Mouse (Mus musculus) hindbrain, postnatal 0 days (tissue): Measurements from ENCODE around the gene Kcnj8. TPM values are rescaled to one million over a fixed set of nuclear protein-coding genes. Genes with fewer than 3 reads are reported as not detected.

ENCODE experiments used
- ATAC-seq: fragments of 200-750 bp; cut with Nextera tagmentation; 2 replicates; pipeline ENCODE4 v1.8.0; 2017; ENCODE audit warnings: mild to moderate bottlenecking, moderate TSS enrichment, moderate library complexity
- DNase-seq: peaks from one replicate; pipeline ENCODE4 v3.0.0-alpha.2; 2015; ENCODE audit warnings: low spot score
- H3K27ac ChIP-seq: fragments of 300-500 bp; sonication (generic); 2 replicates; pipeline ENCODE4 v1.5.1; 2014; ENCODE audit warnings: mild to moderate bottlenecking
- H3K27me3 ChIP-seq: fragments of 300-500 bp; sonication (generic); 2 replicates; pipeline ENCODE4 v1.6.1; 2014; ENCODE audit warnings: low read length, mixed read lengths; ENCODE audit not compliant: insufficient read depth
- H3K36me3 ChIP-seq: fragments of 300-500 bp; sonication (generic); 2 replicates; pipeline ENCODE4 v1.6.1; 2014; ENCODE audit warnings: low read length, mixed read lengths; ENCODE audit not compliant: insufficient read depth
- H3K4me1 ChIP-seq: fragments of 300-500 bp; sonication (generic); 2 replicates; pipeline ENCODE4 v1.6.1; 2014; ENCODE audit warnings: antibody characterized with exemption, low read length, mixed read lengths; ENCODE audit not compliant: insufficient read depth
- H3K4me2 ChIP-seq: fragments of 300-500 bp; sonication (generic); 2 replicates; pipeline ENCODE4 v1.6.1; 2014; ENCODE audit warnings: low read depth, mild to moderate bottlenecking, low read length, moderate library complexity, mixed read lengths
- H3K4me3 ChIP-seq: fragments of 300-500 bp; sonication (generic); 2 replicates; pipeline ENCODE4 v1.5.1; 2014; ENCODE audit warnings: low read length
- H3K9ac ChIP-seq: fragments of 300-500 bp; sonication (generic); replicated peaks from 2 replicates; pipeline ENCODE4 v1.6.1; 2014; ENCODE audit warnings: mild to moderate bottlenecking, low read length, moderate library complexity, mixed read lengths
- H3K9me3 ChIP-seq: fragments of 300-500 bp; sonication (generic); 2 replicates; pipeline ENCODE4 v1.6.1; 2016; ENCODE audit warnings: low read length, mixed read lengths
- CTCF ChIP-seq: IDR thresholded peaks from 2 replicates; pipeline ENCODE4 v1.5.1; 2016; ENCODE audit warnings: antibody characterized with exemption, control low read depth, low read depth
- whole genome bisulfite sequencing: fragments of 180-500 bp; shearing (Covaris S2); extraction: QIAGEN DNeasy Blood & Tissue Kit; methylation state at CpG from one replicate; pipeline ENCODE4 v1.1.7; 2014; 5-methylcytosine and 5-hydroxymethylcytosine counted together
- polyA plus RNA-seq: library from polyadenylated mRNA; unstranded; fragments of >200 nt; fragmentation: Nextera tagmentation; extraction: Ambion mirVana; gene quantifications from 2 replicates; pipeline ENCODE4 v1.2.1, GENCODE M21; 2015
- total RNA-seq: library from RNA; depleted of rRNA; stranded (reverse); fragments of >200 nt; gene quantifications from 2 replicates; pipeline ENCODE4 v1.2.3, GENCODE M21; 2014; rRNA removed

Kcnj8 gene
- total RNA-seq (10.1 and 13.7 TPM in 2 replicates), polyA plus RNA-seq (7.7 and 8.8 TPM in 2 replicates)

DNA sequence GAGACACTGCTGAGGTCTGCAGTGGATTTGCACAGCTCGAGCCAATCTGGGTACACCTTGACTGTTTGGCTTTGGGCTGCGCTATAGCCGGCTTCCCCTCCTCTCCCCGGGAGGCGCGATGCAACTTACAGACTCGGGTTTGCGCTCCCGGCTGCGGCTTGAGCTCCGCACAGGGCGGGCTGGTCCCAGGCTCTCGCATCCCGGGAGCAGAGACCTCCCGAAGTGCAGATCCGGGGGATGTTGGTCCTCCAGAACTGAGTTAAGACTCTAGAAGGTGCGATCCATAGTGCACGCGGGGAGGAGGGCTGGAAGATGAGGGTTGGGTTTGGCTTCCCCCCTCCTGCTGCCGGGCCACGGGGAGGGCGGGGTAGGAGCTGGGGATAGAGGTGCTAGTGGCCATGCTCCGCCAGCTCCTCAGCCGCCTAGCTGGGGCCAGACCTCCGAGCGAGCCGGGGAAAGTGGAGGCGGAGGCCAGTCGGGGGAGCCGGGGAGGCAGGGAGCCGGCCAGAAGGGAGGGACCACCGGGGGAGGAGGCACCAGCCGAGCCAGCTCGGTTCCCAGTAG lies at the start of gene Kcnj8:
Gene Kcnj8, minus strand, starts transcription at position 560 of the 564 bp plus-strand sequence.
- Histone ChIP-seq H3K27me3 (peaks cover 5% of the 10 kb centered on the region; the same call in 1 of the 2 replicates), H3K4me1 (no peaks in the 10 kb centered on the region), H3K27ac (no peak within 1 kb of the TSS), H3K36me3 (no peaks in the 10 kb centered on the region), H3K4me3 (peak within 1 kb of the TSS; percentile 46), H3K9ac (no peak within 1 kb of the TSS; the same call in 1 of the 2 replicates), H3K9me3 (no peaks in the 10 kb centered on the region), H3K4me2 (peak within 1 kb of the TSS; percentile 91)
- ATAC-seq (peak; percentile 85), DNase-seq (peak; percentile 32)
- no peak for TF ChIP-seq CTCF
- under 1% methylated on average over 34 of the region's 34 CpGs for WGBS

DNA sequence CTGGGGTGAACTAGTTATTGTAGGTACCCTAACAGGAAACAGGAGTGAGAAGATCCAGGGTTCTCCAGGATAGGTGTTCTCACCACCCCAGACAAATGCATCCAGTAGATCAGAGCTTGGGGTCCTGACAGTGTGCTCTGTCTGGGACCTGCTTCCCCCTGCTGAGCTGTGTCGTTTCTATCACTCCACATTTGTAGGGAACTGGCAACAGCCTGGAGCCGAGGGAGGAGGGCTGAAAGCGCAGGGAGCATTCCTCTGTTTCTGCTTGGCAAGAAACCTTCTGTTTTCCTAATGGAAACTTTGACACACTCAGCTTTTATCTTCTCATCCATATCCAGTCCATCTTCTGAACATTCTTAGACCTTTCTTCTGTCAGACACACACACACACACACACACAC lies 45.2 kb upstream of the Kcnj8 start:
- Histone ChIP-seq H3K4me3 (no peak overlapping the region), H3K9me3 (no peaks in the 10 kb centered on the region), H3K36me3 (no peaks in the 10 kb centered on the region), H3K9ac (no peak overlapping the region), H3K4me1 (no peaks in the 10 kb centered on the region), H3K27ac (no peak overlapping the region), H3K27me3 (no peaks in the 10 kb centered on the region), H3K4me2 (no peak overlapping the region)
- 38% methylated on average over 3 of the region's 3 CpGs for WGBS
- ATAC-seq: no peak
- TF ChIP-seq CTCF: no peak
- no peak for DNase-seq

DNA sequence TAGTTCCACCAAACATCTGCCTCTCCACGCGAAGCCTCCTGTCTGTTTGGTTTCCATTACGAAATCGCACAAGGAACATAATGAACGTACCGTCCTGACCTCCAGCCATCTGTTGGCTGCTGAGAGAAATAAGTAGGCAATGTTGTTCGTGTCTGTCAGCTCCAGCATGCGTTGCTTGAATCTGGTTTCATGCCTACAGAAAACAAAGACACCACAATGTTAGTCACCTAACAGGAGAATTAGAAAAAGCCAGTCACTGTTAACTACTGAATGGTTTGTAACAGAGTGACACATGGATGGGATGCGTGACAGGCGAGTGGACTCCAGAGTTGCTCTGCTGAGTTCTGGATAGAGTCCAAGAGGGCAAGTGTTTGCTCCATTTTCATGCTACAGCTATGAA lies 42.9 kb upstream of the Kcnj8 start:
- Histone ChIP-seq H3K4me1 (no peaks in the 10 kb centered on the region), H3K4me2 (no peak overlapping the region), H3K9me3 (no peaks in the 10 kb centered on the region), H3K27me3 (no peaks in the 10 kb centered on the region), H3K9ac (no peak overlapping the region), H3K36me3 (no peaks in the 10 kb centered on the region), H3K27ac (peak overlapping the region; percentile 32; the same call in 1 of the 2 replicates), H3K4me3 (no peak overlapping the region)
- WGBS: 50% methylated on average over 10 of the region's 10 CpGs
- ATAC-seq: peak; percentile 62
- no peak for TF ChIP-seq CTCF
- peak; percentile 60 for DNase-seq

DNA sequence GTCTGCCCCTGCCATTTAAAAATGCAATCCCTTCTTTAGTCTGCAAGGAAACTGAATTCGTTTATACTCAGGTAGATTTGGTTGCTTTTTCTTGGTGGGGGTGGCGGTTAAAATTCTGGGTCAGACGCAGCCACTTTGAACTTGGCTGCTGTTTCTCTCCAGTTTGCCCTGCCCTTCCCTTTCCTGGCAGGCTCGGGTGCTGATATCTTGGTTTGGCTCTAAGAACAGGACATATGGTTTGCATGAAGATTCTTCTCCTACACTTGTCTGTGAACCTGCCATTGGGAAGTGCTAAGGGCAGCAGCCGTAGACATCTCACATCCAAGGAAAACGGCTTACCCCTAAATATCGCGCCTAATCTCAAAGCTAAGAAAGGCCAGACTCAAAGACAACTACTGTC lies 41.0 kb upstream of the Kcnj8 start:
- no peak for TF ChIP-seq CTCF
- Histone ChIP-seq H3K4me3 (no peak overlapping the region), H3K9me3 (no peaks in the 10 kb centered on the region), H3K9ac (no peak overlapping the region), H3K27me3 (no peaks in the 10 kb centered on the region), H3K4me1 (no peaks in the 10 kb centered on the region), H3K4me2 (no peak overlapping the region), H3K27ac (no peak overlapping the region), H3K36me3 (no peaks in the 10 kb centered on the region)
- no peak for DNase-seq
- 84% methylated on average over 8 of the region's 8 CpGs for WGBS
- no peak for ATAC-seq

DNA sequence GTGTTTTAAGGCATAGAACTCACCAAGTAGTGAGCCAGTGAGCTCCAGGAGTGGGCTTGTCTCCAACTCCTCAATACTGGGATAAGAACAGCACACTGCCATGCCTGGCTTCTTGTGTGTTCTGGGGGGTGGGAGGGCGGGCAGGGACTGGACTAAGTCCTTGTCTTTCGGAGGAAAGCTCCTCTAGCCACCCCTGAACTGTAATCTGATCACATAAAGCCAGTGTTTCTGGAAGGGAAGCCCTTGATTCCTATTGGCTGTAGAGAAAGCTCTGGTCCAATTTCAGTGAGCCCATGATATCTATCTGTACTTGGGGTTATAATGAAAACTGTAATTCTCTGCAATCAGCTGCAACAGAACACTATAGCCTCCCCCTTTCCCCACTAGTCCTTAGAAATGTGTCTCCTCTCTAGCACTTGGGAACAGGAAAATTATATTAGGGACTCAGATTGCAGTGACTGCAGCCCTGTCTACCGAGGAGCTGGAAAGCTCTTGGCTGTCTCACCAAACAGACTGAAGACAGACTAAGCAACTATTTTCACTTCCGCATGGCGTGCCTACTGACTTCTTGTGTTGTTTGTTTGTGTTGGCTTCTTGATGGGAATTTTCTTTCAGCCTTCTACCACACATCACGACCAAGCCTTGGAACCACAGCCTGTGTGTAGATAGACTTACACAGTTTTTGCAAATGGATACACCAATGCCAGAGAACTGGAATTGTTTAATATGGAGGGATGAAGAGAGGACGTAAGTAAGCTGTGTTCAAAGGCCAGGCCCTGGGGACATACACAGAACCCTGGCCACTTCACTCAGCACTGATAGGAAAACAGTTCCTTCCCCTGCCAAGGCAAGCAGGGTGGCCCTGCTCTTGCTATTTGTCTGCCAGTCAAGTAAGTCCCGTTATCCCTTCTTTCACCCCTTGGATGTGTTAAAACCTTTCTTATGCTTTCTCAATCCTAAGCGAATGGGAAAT lies 38.3 kb upstream of the Kcnj8 start:
- Histone ChIP-seq H3K9ac (no peak overlapping the region), H3K4me3 (no peak overlapping the region), H3K27ac (no peak overlapping the region), H3K27me3 (no peaks in the 10 kb centered on the region), H3K4me2 (no peak overlapping the region), H3K4me1 (no peaks in the 10 kb centered on the region), H3K9me3 (no peaks in the 10 kb centered on the region), H3K36me3 (no peaks in the 10 kb centered on the region)
- DNase-seq (no peak), ATAC-seq (no peak)
- TF ChIP-seq CTCF: no peak
- WGBS: 70% methylated on average over 9 of the region's 9 CpGs

DNA sequence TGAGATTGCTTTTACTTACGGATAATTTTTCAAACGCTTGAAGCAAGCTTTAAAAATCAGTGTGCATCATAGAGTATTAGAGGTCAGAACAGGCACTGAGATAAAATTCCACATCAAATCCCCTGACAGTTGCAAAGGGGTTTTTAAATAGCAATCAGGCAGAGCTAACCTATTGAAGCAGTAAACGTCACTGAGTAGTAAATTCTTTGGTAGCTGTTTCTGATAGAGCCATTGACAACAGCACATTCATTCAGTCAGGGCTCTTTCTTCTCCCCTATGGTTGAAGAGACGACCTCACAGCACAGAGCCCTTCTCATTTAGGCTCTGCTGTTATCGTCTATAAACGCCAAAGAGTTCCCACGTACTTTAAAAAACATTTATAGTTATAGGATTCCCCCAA lies 35.7 kb upstream of the Kcnj8 start:
- Histone ChIP-seq H3K9ac (no peak overlapping the region), H3K4me1 (no peaks in the 10 kb centered on the region), H3K4me2 (no peak overlapping the region), H3K9me3 (no peaks in the 10 kb centered on the region), H3K36me3 (no peaks in the 10 kb centered on the region), H3K27ac (no peak overlapping the region), H3K27me3 (no peaks in the 10 kb centered on the region), H3K4me3 (no peak overlapping the region)
- 57% methylated on average over 7 of the region's 7 CpGs for WGBS
- no peak for DNase-seq
- no peak for ATAC-seq
- no peak for TF ChIP-seq CTCF

DNA sequence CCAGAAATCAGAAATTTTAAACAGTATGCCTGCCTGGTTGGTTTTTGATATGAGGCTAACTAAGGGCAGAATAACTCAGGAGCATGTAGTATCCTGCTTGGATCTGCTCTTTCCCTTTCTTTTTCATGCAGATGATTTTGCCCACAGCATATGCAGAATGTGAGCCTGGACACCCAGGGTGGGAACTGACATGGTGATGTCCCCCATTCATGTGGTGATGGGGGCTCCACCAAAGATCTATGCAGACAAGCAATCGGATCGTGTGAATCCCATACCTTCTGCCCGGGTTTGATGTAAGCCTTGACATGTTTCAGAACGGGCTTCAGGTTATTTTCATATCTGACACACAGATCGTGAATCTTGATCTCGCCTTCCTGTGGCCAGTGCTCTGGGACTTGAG lies 31.4 kb upstream of the Kcnj8 start:
- no peak for TF ChIP-seq CTCF
- Histone ChIP-seq H3K4me1 (no peaks in the 10 kb centered on the region), H3K4me3 (no peak overlapping the region), H3K27me3 (no peaks in the 10 kb centered on the region), H3K27ac (no peak overlapping the region), H3K36me3 (no peaks in the 10 kb centered on the region), H3K4me2 (no peak overlapping the region), H3K9me3 (no peaks in the 10 kb centered on the region), H3K9ac (no peak overlapping the region)
- ATAC-seq (no peak), DNase-seq (no peak)
- WGBS: 58% methylated on average over 6 of the region's 6 CpGs
